In the genomic region with DNA sequence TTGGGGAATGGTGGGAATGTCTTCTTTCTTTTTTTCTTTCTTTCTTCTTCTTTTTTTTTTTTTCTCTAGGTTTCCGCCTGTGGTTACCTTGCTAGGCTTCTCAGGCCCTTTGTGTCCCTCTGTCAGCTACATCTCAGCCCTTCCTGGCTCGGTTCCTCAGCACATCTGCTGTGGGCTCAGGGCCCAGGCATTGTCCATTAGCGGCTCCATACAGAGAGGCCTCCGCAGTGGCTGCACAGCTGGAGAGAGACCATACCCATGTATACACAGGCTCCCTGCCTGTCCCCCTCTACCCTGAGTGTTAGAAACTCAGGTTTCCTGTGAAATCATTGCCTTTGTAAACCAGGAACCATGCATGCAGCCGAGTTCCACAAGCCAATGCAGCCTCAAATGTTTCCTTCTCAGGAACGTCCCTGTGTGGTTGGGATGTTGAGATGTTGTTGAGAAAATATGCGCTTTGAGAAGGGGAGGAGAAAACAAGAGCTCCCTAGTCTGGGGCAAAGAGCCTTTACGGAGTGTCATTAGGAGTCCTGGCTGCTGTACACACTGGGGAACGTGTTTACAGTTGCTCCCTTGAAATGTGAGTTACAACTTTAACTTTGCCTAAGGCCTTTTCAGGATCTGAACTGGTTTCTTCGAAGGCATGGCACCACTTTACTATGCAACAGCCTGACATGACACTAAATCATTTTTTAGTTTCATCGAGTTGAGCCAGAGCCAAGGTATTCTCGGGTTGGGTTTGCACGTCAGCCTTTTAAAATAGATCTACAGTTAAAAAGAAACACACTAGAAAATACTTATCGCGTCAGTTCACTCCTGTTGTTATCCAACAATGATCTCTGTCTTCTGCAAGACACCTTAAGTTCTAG, we compare ENCODE assay signal across 11 mouse cellular contexts. TPM values are rescaled to one million over a fixed set of nuclear protein-coding genes. Genes with fewer than 3 reads are reported as not detected.
DNase-seq lines count a peak whose midpoint lies in the region; ATAC-seq and TF ChIP-seq lines count a peak whose summit lies in the region.
"Had no signal": no experiment of that assay in that cellular context is flagged by ENCODE, and none has a peak within 500 bp of the region (broad histone marks: within the 10 kb centered on the region; RNA-seq: fewer than 3 reads in every experiment).

No protein-coding gene starts in this region.

- H3K4me1 ChIP-seq in heart, embryonic 15.5 days (replicated peaks), result peaks cover 9% of the 10 kb centered on the region
- H3K4me1 ChIP-seq in neural tube, embryonic 14.5 days (ENCODE audit: control insufficient read depth, insufficient read depth, low read length), result no peaks in the 10 kb centered on the region
- no peaks in the 10 kb centered on the region for H3K4me1 ChIP-seq in intestine, postnatal 0 days (replicated peaks; ENCODE audit: control insufficient read depth, insufficient read depth, low read length)
- H3K4me1 ChIP-seq: liver, embryonic 13.5 days had no signal

- 53% methylated on average over 15 of the region's 15 CpGs for WGBS in heart, embryonic 15.5 days
- 60% methylated on average over 15 of the region's 15 CpGs for WGBS in neural tube, embryonic 14.5 days
- WGBS in intestine, postnatal 0 days, result 55% methylated on average over 15 of the region's 15 CpGs

- no peaks in the 10 kb centered on the region for H3K36me3 ChIP-seq in heart, embryonic 15.5 days
- no peaks in the 10 kb centered on the region for H3K36me3 ChIP-seq in neural tube, embryonic 14.5 days (ENCODE audit: control insufficient read depth, insufficient read depth, low read length)
- H3K36me3 ChIP-seq in intestine, postnatal 0 days (ENCODE audit: control insufficient read depth, insufficient read depth), result no peaks in the 10 kb centered on the region
- H3K36me3 ChIP-seq: liver, embryonic 13.5 days had no signal

- H3K27me3 ChIP-seq in heart, embryonic 15.5 days, result 0 out of 2 replicates have a peak, but pooled peaks cover 2% of the 10 kb centered on the region
- no peaks in the 10 kb centered on the region for H3K27me3 ChIP-seq in neural tube, embryonic 14.5 days (ENCODE audit: control insufficient read depth, insufficient read depth, low read length)
- H3K27me3 ChIP-seq in intestine, postnatal 0 days (replicated peaks; ENCODE audit: control insufficient read depth, insufficient read depth, low read length), result no peaks in the 10 kb centered on the region
- H3K27me3 ChIP-seq: liver, embryonic 13.5 days had no signal

- H3K4me3 ChIP-seq in heart, embryonic 15.5 days, result no peak overlapping the region
- no peak overlapping the region for H3K4me3 ChIP-seq in neural tube, embryonic 14.5 days (ENCODE audit: low read depth, low read length)
- no peak overlapping the region for H3K4me3 ChIP-seq in intestine, postnatal 0 days (ENCODE audit: low read depth, low read length)
- H3K4me3 ChIP-seq: liver, embryonic 13.5 days; myocyte had no signal

- no peaks in the 10 kb centered on the region for H3K9me3 ChIP-seq in heart, embryonic 15.5 days (replicated peaks)
- H3K9me3 ChIP-seq in neural tube, embryonic 14.5 days (ENCODE audit: control insufficient read depth, low read length), result no peaks in the 10 kb centered on the region
- no peaks in the 10 kb centered on the region for H3K9me3 ChIP-seq in intestine, postnatal 0 days (ENCODE audit: control insufficient read depth)
- H3K9me3 ChIP-seq: liver, embryonic 13.5 days had no signal

- intact Hi-C loops in heart, postnatal 25 days (cut with DNase I), result no loop called here

- no peak overlapping the region for H3K9ac ChIP-seq in heart, embryonic 15.5 days
- no peak overlapping the region for H3K9ac ChIP-seq in neural tube, embryonic 14.5 days (replicated peaks; ENCODE audit: low read depth, low read length)
- H3K9ac ChIP-seq in intestine, postnatal 0 days (ENCODE audit: low read depth, low read length), result 0 out of 2 replicates have a peak overlapping the region, but pooled peaks have one; percentile 3
- H3K9ac ChIP-seq: liver, embryonic 13.5 days had no signal

- DNase-seq in heart, postnatal 25 days (ENCODE audit: low spot score), result no peak
- DNase-seq in neural tube, embryonic 10.5 days (ENCODE audit: extremely low spot score, low spot score), result no peak
- DNase-seq in thymus, adult 18-20 months, result no peak
- DNase-seq in spleen, postnatal 36 days (ENCODE audit: low spot score in 2 of 2), result no peak
- DNase-seq: adrenal gland, postnatal 10 days; liver, embryonic 13.5 days; thymus, postnatal 25 days had no signal

- TF ChIP-seq CTCF in intestine, postnatal 0 days (IDR thresholded peaks at IDR 0.05; ENCODE audit: low read depth), result no peak

- H3K4me2 ChIP-seq in heart, embryonic 15.5 days, result no peak overlapping the region
- H3K4me2 ChIP-seq in neural tube, embryonic 14.5 days (ENCODE audit: low read depth, low read length), result no peak overlapping the region
- no peak overlapping the region for H3K4me2 ChIP-seq in intestine, postnatal 0 days (replicated peaks; ENCODE audit: low read depth)
- H3K4me2 ChIP-seq: liver, embryonic 13.5 days had no signal

- peak overlapping the region; percentile 19 for H3K27ac ChIP-seq in heart, embryonic 15.5 days
- H3K27ac ChIP-seq in neural tube, embryonic 14.5 days (ENCODE audit: low read depth, low read length), result peak overlapping the region; percentile 39
- H3K27ac ChIP-seq in intestine, postnatal 0 days (ENCODE audit: low read depth, low read length), result no peak overlapping the region; the same call in 1 of the 2 replicates
- H3K27ac ChIP-seq: liver, embryonic 13.5 days had no signal

- no peak for ATAC-seq in heart, embryonic 15.5 days (replicated peaks; ENCODE audit: insufficient number of reproducible peaks, insufficient read depth, low FRiP score, low read depth)
- no peak; the same call in 1 of the 2 replicates for ATAC-seq in neural tube, embryonic 14.5 days (ENCODE audit: low read depth)
- no peak for ATAC-seq in intestine, postnatal 0 days

RNA-seq across cellular contexts. Expression of gene Aldh1a3, which starts 15.4 kb away (rescaled TPM):
- 1.0 and 2.4 TPM in 2 replicates for polyA plus RNA-seq in heart, embryonic 15.5 days (2015; fragmentation: Nextera tagmentation; extraction: Ambion mirVana)
- 1 to 10 TPM in 1 of 2 experiments, under 1 TPM in 1; 0.87 to 1.2 TPM for total RNA-seq in heart, postnatal 25 days (2021)
- 3.0 and 3.5 TPM in 2 replicates for polyA plus RNA-seq in neural tube, embryonic 14.5 days (2014; fragmentation: Nextera tagmentation; extraction: Ambion mirVana)
- polyA plus RNA-seq in intestine, postnatal 0 days (2015; fragmentation: Nextera tagmentation; extraction: Ambion mirVana), result 45.4 and 46.6 TPM in 2 replicates

RNA-seq across cellular contexts. Expression of gene Lrrk1, which starts 54.6 kb away (rescaled TPM):
- polyA plus RNA-seq in heart, embryonic 15.5 days (2015; fragmentation: Nextera tagmentation; extraction: Ambion mirVana), result 7.8 and 10.9 TPM in 2 replicates
- 10 to 100 TPM in 1 of 2 experiments, 1 to 10 TPM in 1; 9.9 to 10.5 TPM for total RNA-seq in heart, postnatal 25 days (2021)
- 1.0 and 6.1 TPM in 2 replicates for polyA plus RNA-seq in neural tube, embryonic 14.5 days (2014; fragmentation: Nextera tagmentation; extraction: Ambion mirVana)
- 6.1 and 8.0 TPM in 2 replicates for polyA plus RNA-seq in intestine, postnatal 0 days (2015; fragmentation: Nextera tagmentation; extraction: Ambion mirVana)

Comparison
In these comparisons a context has a peak if more than half of its experiments do, and no peak if none do; other contexts are left out.
1. RNA of gene Aldh1a3, which starts 15.4 kb away (polyA plus RNA-seq): 45.4 to 46.6 TPM in intestine, postnatal 0 days; 3.0 to 3.5 TPM in neural tube, embryonic 14.5 days and 1.0 to 2.4 TPM in heart, embryonic 15.5 days; every median in the first group is over 10 times any median in the second.